Mouse (Mus musculus) heart, postnatal 36 days (tissue): ENCODE results near the gene Rab3gap1. TPM values are rescaled to one million over a fixed set of nuclear protein-coding genes. Genes with fewer than 3 reads are reported as not detected.
"Not testable (repeated sequence)": the region's sequence is repeated elsewhere in the genome, so short reads cannot be mapped to it uniquely, and the experiment has no call there.

Experiments
- DNase-seq, 2 experiments: peaks; one replicate each; pipeline ENCODE4 v3.0.0; 2021 to 2022
- intact Hi-C: fragments of 180-260 bp; cut with DNase I; formaldehyde crosslinking; loops from one replicate; pipeline ENCODE4 v1.15.1; 2025
- total RNA-seq, 2 experiments: library from RNA; stranded (reverse); gene quantifications; 2 replicates each; pipeline ENCODE4 v1.2.3; 2021

Rab3gap1 gene
- total RNA-seq, 2 experiments from 2014 or later: 41.2 to 42.7 TPM

DNA sequence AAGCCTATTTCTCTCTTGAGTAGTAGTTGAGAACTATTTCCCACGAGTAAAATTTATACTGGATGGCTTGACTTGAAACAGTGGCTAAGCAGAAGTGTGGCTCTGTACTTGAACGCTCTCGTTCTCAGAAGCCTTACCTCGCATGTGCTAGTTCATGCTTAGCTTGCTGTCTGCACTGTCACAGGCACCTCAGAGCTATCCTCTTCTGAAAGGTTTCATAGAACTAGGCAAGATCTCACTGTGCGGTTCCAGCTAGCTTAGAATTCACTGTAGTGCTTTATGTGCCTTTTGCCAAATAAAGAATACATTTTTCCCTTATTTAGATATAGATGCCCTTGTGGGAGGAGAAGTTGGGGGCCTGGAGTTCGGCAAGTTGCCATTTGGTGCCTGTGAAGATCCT is 46.7 kb downstream of the Rab3gap1 start:
- no peak for DNase-seq
- intact Hi-C loops: loop anchor here (5.0 kb wide), 1 partner anchor 88 kb away; no protein-coding TSS in a partner anchor

DNA sequence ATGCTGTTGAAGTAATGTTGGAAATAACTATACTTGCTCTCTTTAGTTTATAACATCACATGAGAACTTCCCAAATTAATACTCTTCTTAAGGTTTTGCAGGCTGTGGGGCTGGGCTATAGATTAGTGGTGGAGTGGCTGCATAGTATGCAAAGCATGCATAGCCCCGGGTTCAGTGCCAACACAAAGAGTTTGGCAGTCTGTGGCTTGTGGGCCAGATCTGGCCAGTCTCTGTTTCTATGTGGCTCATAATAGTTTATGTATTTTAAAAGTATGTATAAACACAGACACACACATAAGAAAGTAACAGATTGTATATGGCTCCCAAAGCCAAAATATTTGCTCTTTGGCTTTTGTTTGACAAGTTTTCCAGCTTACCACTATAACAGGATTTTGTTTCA is 47.2 kb downstream of the Rab3gap1 start:
- intact Hi-C loops: loop anchor here (5.0 kb wide), 1 partner anchor 89 kb away; no protein-coding TSS in a partner anchor
- DNase-seq: no peak

DNA sequence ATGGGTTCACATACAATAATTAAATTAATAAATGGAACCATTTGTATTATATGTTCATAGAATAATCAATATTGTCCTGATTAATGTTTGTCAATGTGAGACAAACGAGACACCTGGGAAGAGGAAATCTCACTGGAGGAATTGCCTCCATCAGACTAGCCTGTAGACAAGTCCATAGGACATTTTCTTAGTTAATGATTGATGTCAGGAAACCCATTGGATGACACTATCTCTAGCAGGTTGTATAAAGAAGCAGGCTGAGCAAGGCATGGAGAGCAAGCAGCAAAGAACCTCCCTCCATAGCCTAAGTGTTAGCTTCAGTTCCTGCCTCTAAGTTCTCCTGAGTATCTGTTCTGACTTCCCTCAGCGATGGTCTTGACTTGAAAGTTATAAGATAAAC is 64.8 kb downstream of the Rab3gap1 start:
- DNase-seq: no peak
- intact Hi-C loops: loop anchor here (10.0 kb wide), 1 partner anchor 291 kb away; no protein-coding TSS in a partner anchor

DNA sequence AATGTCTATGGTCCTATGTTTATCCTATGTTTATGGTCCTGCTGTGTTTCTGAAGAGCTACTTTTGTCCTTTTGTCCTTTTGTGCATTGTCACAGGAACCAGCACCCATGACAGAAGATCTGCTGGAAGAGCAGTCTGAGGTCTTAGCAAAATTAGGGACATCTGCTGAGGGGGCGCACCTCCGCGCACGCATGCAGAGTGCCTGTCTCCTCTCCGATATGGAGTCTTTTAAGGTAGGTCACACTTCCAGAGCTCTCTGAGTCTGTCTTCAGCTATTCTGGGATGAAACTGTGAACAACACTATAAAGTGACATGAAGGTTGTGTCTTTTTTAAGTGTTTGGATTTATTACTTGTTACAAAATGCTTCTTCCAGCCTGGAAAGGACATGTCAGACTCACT is 65.7 kb downstream of the Rab3gap1 start:
- intact Hi-C loops: loop anchor here (10.0 kb wide), 1 partner anchor 290 kb away; no protein-coding TSS in a partner anchor
- DNase-seq: no peak

DNA sequence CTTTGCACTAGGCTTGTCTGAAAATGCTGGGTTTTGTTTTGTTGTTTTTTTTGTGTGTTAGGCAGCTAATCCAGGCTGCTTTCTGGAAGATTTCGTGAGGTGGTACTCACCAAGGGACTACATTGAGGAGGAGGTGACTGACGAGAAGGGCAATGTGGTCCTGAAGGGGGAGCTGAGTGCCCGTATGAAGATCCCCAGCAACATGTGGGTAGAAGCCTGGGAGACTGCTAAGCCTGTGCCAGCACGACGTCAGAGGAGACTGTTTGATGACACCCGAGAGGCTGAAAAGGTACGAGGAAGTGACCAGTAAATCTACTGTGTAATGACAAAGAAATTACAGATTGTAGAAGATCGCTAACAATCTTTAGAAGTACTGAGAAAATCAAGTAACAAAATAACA is 68.7 kb downstream of the Rab3gap1 start:
- DNase-seq: no peak
- intact Hi-C loops: loop anchor here (5.0 to 10.0 kb wide), 2 partner anchors 110 to 288 kb away; no protein-coding TSS in a partner anchor

DNA sequence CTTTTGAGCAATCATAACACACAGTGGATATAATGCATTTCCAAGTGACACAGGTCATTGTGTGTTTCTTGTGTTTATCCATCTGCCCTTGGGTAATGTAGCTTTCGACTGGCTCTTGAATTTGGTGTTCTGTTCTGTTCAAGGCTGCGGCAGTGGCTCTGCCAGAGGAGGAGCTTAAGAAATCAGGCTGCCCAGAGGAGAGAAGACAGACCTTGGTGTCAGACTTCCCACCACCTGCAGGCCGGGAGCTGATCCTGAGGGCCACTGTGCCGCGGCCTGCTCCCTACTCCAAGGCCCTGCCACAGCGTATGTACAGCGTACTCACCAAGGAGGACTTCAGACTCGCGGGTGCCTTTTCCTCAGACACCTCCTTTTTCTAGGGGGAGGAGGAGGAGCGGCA is 73.7 kb downstream of the Rab3gap1 start:
- intact Hi-C loops: no loop called here
- no peak for DNase-seq

DNA sequence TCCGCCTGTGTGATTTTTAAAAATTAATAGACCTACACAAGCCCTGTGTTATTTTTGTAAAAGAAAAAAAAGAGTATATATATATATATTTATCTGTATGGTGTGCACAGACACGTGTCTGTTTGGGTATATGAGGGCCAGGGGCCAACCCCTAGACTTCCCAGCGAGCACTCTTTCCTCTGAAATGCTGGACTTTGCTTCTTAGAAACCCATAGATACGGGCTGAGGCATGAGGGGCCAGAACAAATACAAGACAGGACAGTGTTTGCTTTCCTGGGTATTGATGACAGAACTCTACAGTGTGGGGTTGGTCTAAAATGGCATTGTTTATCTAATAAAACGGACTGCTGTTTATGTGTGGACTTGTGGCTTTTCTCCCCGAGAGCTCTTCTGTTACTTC is 74.9 kb downstream of the Rab3gap1 start:
- no peak for DNase-seq
- intact Hi-C loops: no loop called here

DNA sequence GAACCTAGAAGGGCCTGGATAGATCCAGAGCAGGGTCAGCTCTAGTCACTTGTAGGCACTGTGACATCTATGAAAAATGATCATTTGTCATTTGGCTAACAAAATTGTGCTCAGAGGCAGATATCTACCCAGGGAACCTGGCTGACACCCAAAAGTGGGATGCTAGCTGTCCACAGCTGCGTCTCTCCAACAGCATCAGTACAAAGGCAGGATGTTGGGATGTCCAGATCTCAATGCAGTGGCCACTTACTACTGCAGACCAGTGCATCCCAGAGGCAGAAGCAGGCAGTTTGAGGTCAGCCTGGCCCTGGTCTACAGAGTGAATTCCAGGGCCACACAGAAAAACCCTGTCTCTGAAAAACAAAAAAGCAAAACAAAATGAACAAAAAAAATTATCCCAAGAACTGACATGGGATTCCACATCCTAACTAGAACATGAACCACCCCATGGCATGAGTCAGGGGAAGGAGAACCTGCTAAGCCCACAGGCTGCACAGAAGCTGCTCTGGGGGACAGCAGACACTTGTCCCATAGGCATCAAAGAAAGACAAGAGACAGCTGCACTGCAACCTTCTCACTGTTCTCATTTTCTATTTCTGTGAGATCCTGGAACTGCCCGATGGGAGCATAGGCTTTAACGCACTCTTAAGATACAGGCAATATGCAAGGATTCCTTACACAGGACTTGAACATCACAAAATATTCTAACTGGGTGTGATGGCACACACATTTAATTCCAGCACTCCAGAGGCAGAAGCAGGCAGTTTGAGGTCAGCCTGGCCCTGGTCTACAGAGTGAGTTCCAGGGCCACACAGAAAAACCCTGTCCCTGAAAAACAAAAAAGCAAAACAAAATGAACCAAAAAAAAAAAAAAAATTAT is 77.4 kb downstream of the Rab3gap1 start:
- DNase-seq: peak; percentile 10 to 12
- intact Hi-C loops: no loop called here

DNA sequence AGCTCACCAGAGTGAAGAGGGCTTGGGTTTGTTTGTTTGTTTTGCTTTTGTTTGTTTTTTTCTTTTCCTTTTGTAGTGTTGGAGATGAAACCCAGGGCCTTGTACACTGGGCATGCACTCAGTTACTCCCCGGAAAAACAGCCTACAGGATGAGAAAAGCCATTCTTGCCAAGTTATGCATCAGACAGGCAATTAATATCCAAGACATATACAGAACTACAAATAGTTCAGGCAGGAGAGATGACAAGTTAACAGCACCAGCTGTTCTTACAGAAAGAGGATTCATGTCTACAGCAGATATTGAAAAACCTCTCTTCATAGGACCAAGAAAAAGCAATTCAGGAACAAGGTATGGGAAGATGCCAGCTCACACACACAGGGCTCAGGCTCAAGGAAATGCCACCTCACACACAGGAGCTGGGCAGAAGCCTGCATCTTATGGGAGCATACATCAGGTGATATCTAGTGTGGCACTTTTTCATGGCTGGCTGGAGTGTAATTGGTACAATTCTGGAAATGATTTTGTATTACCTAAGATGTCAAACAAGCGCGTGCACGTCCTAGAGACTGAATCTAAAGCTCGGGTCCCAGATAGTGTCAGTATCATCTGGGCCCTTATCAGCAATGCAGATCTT is 78.2 kb downstream of the Rab3gap1 start:
- DNase-seq: no peak
- intact Hi-C loops: no loop called here

DNA sequence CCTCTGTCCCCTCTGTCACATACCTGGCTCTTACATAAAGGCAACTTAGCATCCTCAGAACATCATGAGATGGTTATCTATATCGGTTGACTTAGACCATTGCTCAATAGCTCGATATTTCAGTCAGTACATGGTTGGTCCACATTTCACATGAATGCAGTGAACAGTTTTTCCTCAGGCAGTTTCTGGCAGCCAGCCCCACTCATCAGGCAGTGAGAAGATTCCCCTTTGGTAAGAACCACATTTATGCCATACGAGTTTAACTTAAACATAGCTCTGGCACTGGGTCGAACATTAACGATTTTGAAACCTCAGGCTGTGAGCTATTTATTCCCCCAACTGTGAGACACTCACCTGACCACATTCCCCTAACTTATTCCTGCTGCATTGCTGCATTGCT is 80.2 kb downstream of the Rab3gap1 start:
- DNase-seq: no peak
- intact Hi-C loops: no loop called here

DNA sequence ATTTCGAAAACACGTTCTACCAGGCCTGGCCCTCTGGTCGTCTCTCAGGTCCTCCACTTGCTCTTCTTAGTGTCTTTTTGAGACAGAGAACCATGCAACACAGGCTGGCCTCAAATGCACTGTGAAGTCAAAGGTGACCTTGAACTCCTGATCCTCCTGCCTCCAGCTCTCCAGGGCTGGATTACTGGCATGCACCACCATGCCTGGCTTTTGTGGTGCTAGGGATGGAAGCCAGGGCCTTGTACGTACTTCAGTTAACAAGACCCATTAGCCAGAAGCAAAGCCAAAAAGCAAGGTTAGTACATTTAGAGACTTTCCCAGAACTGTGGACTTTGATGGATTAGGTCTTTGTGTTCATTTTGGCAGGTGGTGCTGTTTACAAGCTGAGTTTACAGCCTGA is 83.7 kb downstream of the Rab3gap1 start:
- DNase-seq: no peak
- intact Hi-C loops: no loop called here

DNA sequence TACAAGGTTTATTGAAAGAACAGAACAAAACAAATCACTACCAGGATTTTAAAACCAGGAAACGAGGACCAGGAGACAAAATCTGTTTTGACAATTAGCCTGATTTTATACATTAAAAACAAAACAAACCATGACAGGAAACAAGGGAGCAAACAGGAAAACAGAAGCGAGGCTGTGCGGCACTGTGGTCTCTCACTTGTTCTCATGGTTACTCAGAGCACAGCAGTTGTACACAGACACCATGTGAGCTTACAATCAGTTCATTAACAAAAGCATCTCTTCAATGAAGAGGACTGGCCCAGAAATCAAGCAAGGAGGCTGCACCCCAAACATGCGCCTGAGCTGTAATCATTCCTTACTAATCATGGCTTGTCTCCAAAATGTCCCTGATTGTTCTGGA is 85.6 kb downstream of the Rab3gap1 start:
- DNase-seq, intact Hi-C loops: not testable (repeated sequence)

DNA sequence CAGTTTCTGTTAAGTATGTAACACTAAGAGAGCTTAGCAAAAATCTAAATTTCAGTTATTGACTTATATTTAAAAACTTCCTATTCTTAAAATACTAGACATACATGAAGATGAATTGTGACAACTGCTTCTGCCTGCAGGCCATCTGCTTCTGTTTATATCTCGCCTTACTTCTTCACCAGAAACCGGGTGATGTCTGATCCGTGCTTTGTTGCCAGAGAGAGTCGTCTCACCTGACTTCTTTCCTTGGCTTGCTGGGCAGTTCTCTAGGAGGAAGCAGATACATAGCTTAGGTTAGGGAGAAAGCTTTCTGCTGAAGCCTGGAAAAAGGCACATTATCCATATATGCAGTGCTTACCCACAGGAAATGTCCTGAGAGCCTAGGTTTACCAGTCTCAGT is 86.2 kb downstream of the Rab3gap1 start:
- intact Hi-C loops: no loop called here
- DNase-seq: no peak

DNA sequence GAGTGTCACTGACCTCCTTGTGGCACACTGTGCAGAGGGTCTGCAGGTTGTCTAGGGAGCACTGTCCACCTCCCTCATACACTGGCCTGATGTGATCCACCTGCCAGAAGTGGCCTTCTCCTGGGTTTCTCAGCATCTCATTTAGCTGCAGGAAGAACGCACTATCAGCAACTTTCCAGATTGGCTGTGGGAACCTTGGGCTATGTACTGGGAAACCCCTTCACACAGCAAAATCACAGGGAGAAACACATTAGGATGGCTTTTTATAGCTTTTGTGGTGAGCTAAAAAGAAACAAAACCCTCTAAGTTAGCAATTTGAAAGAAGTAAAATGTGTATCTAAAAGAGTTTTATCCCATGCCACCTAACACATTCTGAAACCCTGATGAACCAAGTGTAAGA is 88.0 kb downstream of the Rab3gap1 start:
- no peak for DNase-seq
- intact Hi-C loops: no loop called here

DNA sequence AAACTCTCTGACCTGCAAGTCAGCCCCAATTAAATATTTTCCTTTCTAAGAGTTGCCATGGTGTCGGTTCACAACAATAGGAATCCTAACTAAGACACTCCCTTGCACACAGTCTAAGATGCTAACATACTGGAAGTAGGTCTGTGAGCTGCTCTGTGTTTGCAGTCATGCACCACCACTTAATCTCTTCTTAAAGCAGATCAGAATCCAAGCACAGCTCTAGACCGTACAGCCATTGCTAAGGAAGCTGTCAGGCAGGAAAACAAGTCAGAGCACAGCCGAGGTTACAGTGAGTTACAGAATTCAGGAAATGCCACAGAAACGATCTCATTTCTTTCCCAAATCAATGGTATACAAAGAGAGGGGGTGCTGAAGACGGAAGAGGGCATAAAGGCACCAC is 90.2 kb downstream of the Rab3gap1 start:
- DNase-seq: no peak
- intact Hi-C loops: no loop called here

DNA sequence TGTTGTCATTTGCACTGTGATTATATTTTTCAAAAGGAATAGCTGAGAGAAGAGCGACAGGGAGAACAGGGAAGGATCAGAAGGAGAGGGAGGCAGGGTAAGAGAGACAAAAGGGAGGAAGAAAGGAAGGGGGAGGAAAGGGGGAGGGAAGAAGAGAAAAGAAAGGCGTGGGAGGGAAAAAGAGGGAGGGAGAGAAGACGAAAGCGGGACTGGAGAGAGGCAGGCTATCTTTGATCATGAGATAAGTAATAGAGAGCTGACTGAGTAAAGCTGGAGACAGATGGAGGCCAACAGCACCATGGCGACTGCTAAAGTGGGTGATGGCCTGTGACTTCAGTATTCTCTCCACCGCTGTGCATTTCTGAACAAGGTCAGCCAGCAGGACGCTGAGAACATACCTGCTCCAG is 90.7 kb downstream of the Rab3gap1 start:
- no peak for DNase-seq
- intact Hi-C loops: no loop called here

DNA sequence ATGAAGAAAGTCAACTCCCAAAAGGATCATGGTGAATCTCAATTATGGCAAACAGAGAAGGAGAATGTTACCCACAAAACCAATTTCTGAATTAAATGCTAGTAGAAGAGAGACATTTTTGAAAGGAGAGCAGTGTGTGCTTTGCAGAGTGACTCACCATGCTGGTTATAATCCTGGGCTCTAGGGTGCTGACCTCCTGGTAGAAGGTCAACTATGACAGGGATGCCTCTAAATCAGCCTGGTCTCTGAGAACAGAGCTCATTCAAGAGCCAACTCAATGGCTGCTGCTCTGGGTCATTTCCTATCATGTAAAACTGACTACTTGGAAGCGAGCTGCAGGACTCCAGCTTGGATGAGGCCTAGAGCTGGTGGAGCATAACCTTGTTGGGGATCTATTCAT is 92.6 kb downstream of the Rab3gap1 start:
- no peak for DNase-seq
- intact Hi-C loops: no loop called here

DNA sequence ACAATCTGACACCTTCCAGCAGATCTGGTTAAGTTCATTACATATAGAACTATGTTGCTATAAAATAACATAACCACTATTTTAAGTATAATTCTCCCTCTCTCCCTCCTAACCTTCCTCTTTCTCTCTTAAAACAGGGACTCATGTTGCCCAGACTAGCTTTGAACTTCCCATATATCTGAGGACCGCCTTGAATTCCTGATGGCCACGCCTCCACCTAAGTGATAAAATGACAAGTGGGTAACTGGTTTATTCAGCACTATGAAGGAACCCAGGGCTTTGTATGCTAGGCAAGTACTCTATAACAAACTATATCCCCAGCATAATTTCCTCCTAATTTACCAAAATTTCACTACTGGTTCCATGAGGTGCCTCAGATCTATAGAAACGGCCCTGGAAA is 94.8 kb downstream of the Rab3gap1 start:
- intact Hi-C loops: no loop called here
- DNase-seq: no peak

DNA sequence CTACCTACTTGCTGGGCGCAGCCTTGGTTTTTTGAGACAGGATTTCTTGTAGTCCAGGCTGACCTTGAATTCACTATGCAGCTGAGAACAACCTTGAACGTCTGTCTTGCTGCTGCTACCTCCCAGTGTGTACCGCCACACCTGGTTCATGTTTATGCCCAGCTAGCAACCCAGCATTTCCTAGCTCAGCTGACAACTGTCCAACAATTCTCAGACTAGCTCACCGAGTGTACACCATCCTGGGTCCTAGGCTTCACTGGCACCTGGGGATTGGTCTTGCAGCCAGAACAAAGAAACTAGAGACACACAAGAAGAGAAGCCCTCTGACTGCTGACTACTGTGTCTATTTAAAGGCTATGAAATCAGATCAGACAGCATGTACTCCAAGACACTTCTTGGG is 102.3 kb downstream of the Rab3gap1 start:
- intact Hi-C loops: no loop called here
- DNase-seq: no peak

DNA sequence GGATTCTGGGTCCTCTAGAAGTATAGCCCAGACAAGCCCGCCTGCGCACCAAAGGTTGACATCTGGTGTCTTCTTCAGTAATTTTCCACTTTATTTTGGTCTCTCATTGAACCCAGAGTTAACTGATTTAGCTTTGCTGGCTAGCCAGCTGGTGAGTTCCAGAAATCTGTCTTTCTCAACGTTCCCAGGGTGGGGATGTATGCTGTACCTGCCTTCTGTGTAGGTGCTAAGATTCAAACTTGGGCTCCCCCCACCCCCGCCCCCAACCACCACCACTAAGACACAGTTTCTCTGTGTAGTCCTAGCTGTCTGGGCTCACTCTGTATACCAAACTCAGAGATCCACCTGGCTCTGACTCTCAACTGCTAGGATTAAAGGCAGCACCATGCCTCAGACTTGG is 105.5 kb downstream of the Rab3gap1 start:
- intact Hi-C loops: no loop called here

DNA sequence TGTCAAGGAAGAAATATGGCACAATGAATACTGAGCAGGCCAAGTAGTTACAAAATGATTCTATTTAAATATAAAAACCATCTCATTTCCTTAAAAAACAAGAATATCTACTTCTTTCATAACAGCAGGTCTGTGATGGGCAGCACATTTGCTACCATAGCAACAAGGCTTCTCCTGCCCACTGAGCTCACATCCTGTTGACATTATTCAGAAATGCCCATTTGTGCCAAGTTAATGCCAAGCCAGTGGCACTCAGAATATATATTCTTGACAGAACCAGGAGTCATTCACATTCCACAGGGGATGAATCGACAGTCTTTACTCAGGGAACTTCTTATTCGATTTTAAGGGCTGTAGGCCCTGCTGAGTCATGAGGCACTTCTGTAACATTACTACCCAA is 107.1 kb downstream of the Rab3gap1 start:
- intact Hi-C loops: no loop called here
- DNase-seq: no peak

More for the DNA sequence above, 105.5 kb downstream of the Rab3gap1 start:
- DNase-seq: no peak

DNA sequence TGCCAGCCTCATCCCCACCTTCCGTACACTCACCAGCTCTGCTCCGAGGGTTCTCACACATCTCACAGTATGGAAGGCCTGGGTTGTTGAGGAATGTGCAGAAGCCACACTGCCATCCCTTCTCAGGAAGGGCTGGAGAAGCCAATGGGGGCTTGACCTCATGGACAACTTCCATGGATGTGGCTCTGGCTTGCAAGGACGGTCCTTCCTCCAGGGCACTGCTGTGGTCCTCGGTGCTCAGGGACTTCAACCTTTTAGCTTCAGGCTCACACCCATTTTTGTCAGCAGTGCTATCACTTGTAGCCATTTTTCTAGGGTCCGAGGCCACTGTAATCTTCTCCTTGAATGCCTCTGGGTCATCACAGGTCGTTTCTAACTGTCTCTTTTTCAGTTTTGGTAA is 107.5 kb downstream of the Rab3gap1 start:
- intact Hi-C loops: no loop called here
- no peak for DNase-seq
